Mouse (Mus musculus) ES-E14 (cell line): ENCODE measurements around the gene Cd9.

Experiments
- HCFC1 ChIP-seq: IDR thresholded peaks from 2 replicates; pipeline ENCODE4 v1.6.1; 2012; ENCODE audit warnings: low read length, inconsistent platforms, borderline replicate concordance; ENCODE audit not compliant: insufficient read depth
- MAFK ChIP-seq: IDR thresholded peaks from 2 replicates; pipeline ENCODE4 v1.6.1; 2014; ENCODE audit warnings: mild to moderate bottlenecking, low read depth, low read length, inconsistent platforms; ENCODE audit not compliant: insufficient read depth

DNA sequence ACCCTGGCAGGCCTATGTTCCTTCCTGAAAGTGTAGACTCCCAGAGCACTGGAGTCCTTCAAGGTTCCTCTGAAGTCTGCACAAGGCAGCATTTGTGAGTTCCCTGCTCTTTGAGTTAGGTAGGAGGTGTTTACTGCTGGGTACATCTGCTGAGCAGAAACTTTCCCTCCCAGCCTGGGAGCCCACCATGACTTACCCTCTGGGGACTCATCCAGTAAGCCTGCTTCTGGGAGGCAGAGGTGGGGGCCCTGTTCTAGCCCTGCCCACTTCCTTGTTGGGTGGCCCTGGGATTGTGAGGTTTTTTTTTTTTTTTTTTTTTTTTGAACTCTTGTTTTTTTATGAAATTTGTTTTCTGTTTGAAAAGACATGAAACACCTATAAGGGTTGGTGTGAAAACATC lies 16.1 kb upstream of the Cd9 start:
- TF ChIP-seq HCFC1 (no peak), MAFK (no peak)
